Mouse (Mus musculus) left cerebral cortex, postnatal 36 days (tissue): ENCODE data around the gene Iqgap1. TPM values are rescaled to one million over a fixed set of nuclear protein-coding genes. Genes with fewer than 3 reads are reported as not detected.
"Not testable (repeated sequence)": the region's sequence is repeated elsewhere in the genome, so short reads cannot be mapped to it uniquely, and the experiment has no call there.

Experiments used
- DNase-seq, 2 experiments: peaks; one replicate each; pipeline ENCODE4 v3.0.0; 2021 to 2022; ENCODE audit warnings: low spot score in 2 of 2, mixed read lengths in 1 of 2
- intact Hi-C: fragments of 180-260 bp; cut with DNase I; formaldehyde crosslinking; loops from one replicate; pipeline ENCODE4 v1.15.1; 2025
- total RNA-seq, 2 experiments: library from RNA; stranded (reverse); gene quantifications; 2 replicates each; pipeline ENCODE4 v1.2.3; 2021

Iqgap1 gene
- total RNA-seq, 2 experiments from 2014 or later, result 18.5 to 26.9 TPM

- intact Hi-C loops, result no loop called here
- no peak for DNase-seq
Measured at GRCm38 (mm10) chr7:80778376-80778775, 47.4 kb downstream of the Iqgap1 start.

GRCm38 (mm10) chr7:80777151-80777550 is 48.6 kb downstream of the Iqgap1 start:
- intact Hi-C loops, result no loop called here
- no peak for DNase-seq

- intact Hi-C loops, result no loop called here
- peak; percentile 52 to 60 for DNase-seq
Measured at GRCm38 (mm10) chr7:80776090-80776489, 49.7 kb downstream of the Iqgap1 start.

GRCm38 (mm10) chr7:80775448-80775904 is 50.3 kb downstream of the Iqgap1 start:
- intact Hi-C loops, result no loop called here
- DNase-seq, result no peak

GRCm38 (mm10) chr7:80774615-80775447 is 50.9 kb downstream of the Iqgap1 start:
- DNase-seq, result peak in 1 of 2 experiments; percentile 17
- intact Hi-C loops, result no loop called here

GRCm38 (mm10) chr7:80773834-80774614 is 51.8 kb downstream of the Iqgap1 start:
- intact Hi-C loops, result no loop called here
- DNase-seq, result no peak

- DNase-seq, result no peak
- intact Hi-C loops, result no loop called here
Measured at GRCm38 (mm10) chr7:80770466-80770865, 55.3 kb downstream of the Iqgap1 start.

- intact Hi-C loops, result loop anchor here (2.0 kb wide), 1 partner anchor 36 kb away; no protein-coding TSS in a partner anchor
- DNase-seq, result peak; percentile 75 to 80
Measured at GRCm38 (mm10) chr7:80766861-80767312, 58.9 kb downstream of the Iqgap1 start.

- DNase-seq, result peak; percentile 41 to 55
- intact Hi-C loops, result loop anchor here (2.0 kb wide), 1 partner anchor 37 kb away; no protein-coding TSS in a partner anchor
Measured at GRCm38 (mm10) chr7:80766072-80766471, 59.7 kb downstream of the Iqgap1 start.

- no peak for DNase-seq
- intact Hi-C loops, result no loop called here
Measured at GRCm38 (mm10) chr7:80763864-80764437, 61.8 kb downstream of the Iqgap1 start.

GRCm38 (mm10) chr7:80762297-80762696 is 63.5 kb downstream of the Iqgap1 start:
- intact Hi-C loops, result no loop called here

GRCm38 (mm10) chr7:80754086-80754485 is 71.7 kb downstream of the Iqgap1 start:
- DNase-seq, result no peak
- intact Hi-C loops, result no loop called here

More at GRCm38 (mm10) chr7:80762297-80762696, 63.5 kb downstream of the Iqgap1 start:
- DNase-seq, result no peak

GRCm38 (mm10) chr7:80753613-80754012 is 72.2 kb downstream of the Iqgap1 start:
- intact Hi-C loops, result no loop called here
- no peak for DNase-seq

- DNase-seq, result no peak
- intact Hi-C loops, result loop anchor here (10.0 kb wide), 1 partner anchor 55 kb away; no protein-coding TSS in a partner anchor
Measured at GRCm38 (mm10) chr7:80749624-80750023, 76.2 kb downstream of the Iqgap1 start.

- intact Hi-C loops, result loop anchor here (10.0 kb wide), 1 partner anchor 56 kb away; no protein-coding TSS in a partner anchor
- DNase-seq, result not testable (repeated sequence)
Measured at GRCm38 (mm10) chr7:80749109-80749508, 76.7 kb downstream of the Iqgap1 start.

- intact Hi-C loops, result loop anchor here (10.0 kb wide), 1 partner anchor 57 kb away; no protein-coding TSS in a partner anchor
- no peak for DNase-seq
Measured at GRCm38 (mm10) chr7:80747371-80747770, 78.4 kb downstream of the Iqgap1 start.

- intact Hi-C loops, result loop anchor here (10.0 kb wide), 1 partner anchor 59 kb away; no protein-coding TSS in a partner anchor
- no peak for DNase-seq
Measured at GRCm38 (mm10) chr7:80746166-80746761, 79.5 kb downstream of the Iqgap1 start.

- intact Hi-C loops, result loop anchor here (10.0 kb wide), 1 partner anchor 59 kb away; no protein-coding TSS in a partner anchor
- no peak for DNase-seq
Measured at GRCm38 (mm10) chr7:80745746-80746145, 80.0 kb downstream of the Iqgap1 start.

GRCm38 (mm10) chr7:80745250-80745649 is 80.5 kb downstream of the Iqgap1 start:
- intact Hi-C loops, result loop anchor here (10.0 kb wide), 1 partner anchor 60 kb away; no protein-coding TSS in a partner anchor
- DNase-seq, result no peak
